Mouse (Mus musculus) forebrain, embryonic 16.5 days (tissue): Measurements from ENCODE around the gene Bcdin3d. TPM values are rescaled to one million over a fixed set of nuclear protein-coding genes. Genes with fewer than 3 reads are reported as not detected.

Experiments
- ATAC-seq: fragments of 200-750 bp; cut with Nextera tagmentation; 2 replicates; pipeline ENCODE4 v1.8.0; 2017; ENCODE audit warnings: mild to moderate bottlenecking, moderate library complexity
- H3K27ac ChIP-seq: fragments of 300-500 bp; sonication (generic); 2 replicates; pipeline ENCODE4 v1.5.1; 2014; ENCODE audit warnings: low read length, control low read depth
- H3K27me3 ChIP-seq: fragments of 300-500 bp; sonication (generic); replicated peaks from 2 replicates; pipeline ENCODE4 v1.6.1; 2014; ENCODE audit warnings: low read length; ENCODE audit not compliant: control insufficient read depth, insufficient read depth
- H3K36me3 ChIP-seq: fragments of 300-500 bp; sonication (generic); 2 replicates; pipeline ENCODE4 v1.6.1; 2014; ENCODE audit not compliant: control insufficient read depth, insufficient read depth
- H3K4me1 ChIP-seq: fragments of 300-500 bp; sonication (generic); replicated peaks from 2 replicates; pipeline ENCODE4 v1.6.1; 2014; ENCODE audit warnings: low read length; ENCODE audit not compliant: control insufficient read depth, insufficient read depth
- H3K4me2 ChIP-seq: fragments of 300-500 bp; sonication (generic); 2 replicates; pipeline ENCODE4 v1.6.1; 2014; ENCODE audit warnings: mild to moderate bottlenecking, low read length, control low read depth
- H3K4me3 ChIP-seq: fragments of 300-500 bp; sonication (generic); replicated peaks from 2 replicates; pipeline ENCODE4 v1.5.1; 2014; ENCODE audit warnings: mild to moderate bottlenecking, low read length, control low read depth
- H3K9ac ChIP-seq: fragments of 300-500 bp; sonication (generic); replicated peaks from 2 replicates; pipeline ENCODE4 v1.6.1; 2014; ENCODE audit warnings: low read depth, low read length, control low read depth
- H3K9me3 ChIP-seq: fragments of 300-500 bp; sonication (generic); 2 replicates; pipeline ENCODE4 v1.6.1; 2016; ENCODE audit warnings: low read length; ENCODE audit not compliant: control insufficient read depth
- WGBS: fragments of 180-500 bp; shearing (Covaris S2); extraction: QIAGEN DNeasy Blood & Tissue Kit; methylation state at CpG from one replicate; pipeline ENCODE4 v1.1.7; 2014; 5-methylcytosine and 5-hydroxymethylcytosine counted together
- polyA plus RNA-seq: library from polyadenylated mRNA; unstranded; fragments of >200 nt; fragmentation: Nextera tagmentation; extraction: Ambion mirVana; gene quantifications from 2 replicates; pipeline ENCODE4 v1.2.1, GENCODE M21; 2015

Bcdin3d gene
- 23.5 and 24.4 TPM in 2 replicates for polyA plus RNA-seq

DNA sequence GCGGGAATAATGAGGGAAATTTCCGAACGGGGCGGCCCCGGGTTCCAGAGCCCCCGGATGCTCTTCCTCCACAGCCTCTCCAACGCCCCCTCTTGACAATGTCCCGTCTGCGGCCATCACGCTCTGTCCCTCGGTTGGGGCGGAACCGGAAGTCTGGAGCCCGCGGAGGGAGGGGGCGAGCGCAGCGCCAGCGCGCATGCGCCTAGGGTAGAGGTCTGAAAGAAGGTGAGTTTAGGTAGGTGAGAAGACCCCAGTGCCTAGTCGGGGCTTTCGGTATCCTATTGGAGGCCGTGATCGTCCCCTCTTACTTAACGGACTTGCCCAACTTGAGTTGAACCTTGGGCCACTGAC lies at the start of gene Bcdin3d:
Gene Bcdin3d (minus strand): TSS at position 155 of the 351 bp plus-strand sequence.
- peak within 1 kb of the TSS; percentile 83 for H3K4me2 ChIP-seq
- no peaks in the 10 kb centered on the region for H3K36me3 ChIP-seq
- H3K4me3 ChIP-seq = peak within 1 kb of the TSS; percentile 96
- H3K27ac ChIP-seq = peak within 1 kb of the TSS; percentile 89
- no peaks in the 10 kb centered on the region; the same call in 1 of the 2 replicates for H3K27me3 ChIP-seq
- H3K4me1 ChIP-seq = peaks cover 10% of the 10 kb centered on the region
- H3K9ac ChIP-seq = peak within 1 kb of the TSS; percentile 94
- WGBS = under 1% methylated on average over 26 of the region's 26 CpGs
- H3K9me3 ChIP-seq = no peaks in the 10 kb centered on the region
- ATAC-seq = peak; percentile 89

DNA sequence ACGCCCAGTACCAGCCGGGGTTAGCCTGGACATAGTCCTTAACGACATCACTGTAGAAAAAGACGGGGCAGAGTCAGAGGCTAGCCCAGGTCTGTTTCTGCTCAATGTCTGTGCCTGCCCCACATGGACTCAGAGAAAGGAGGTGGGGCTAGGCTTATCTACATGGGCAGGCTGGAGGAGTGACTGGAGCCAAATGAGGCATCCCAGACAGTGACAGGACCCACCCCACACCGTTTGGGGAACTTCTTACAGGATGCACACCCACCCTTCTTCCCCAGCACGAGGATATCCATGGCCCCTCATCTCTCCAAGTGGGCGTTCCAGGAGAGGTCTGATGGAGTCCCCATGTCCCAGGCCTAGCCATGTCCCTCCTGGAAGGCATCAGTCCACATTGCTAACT lies 45.8 kb upstream of the Bcdin3d start:
- no peak overlapping the region for H3K27ac ChIP-seq
- no peak overlapping the region for H3K4me3 ChIP-seq
- H3K9me3 ChIP-seq = no peaks in the 10 kb centered on the region
- no peak overlapping the region for H3K9ac ChIP-seq
- H3K4me2 ChIP-seq = no peak overlapping the region
- no peaks in the 10 kb centered on the region for H3K4me1 ChIP-seq
- no peaks in the 10 kb centered on the region for H3K36me3 ChIP-seq
- H3K27me3 ChIP-seq = no peaks in the 10 kb centered on the region
- 84% methylated on average over 7 of the region's 7 CpGs for WGBS
- no peak for ATAC-seq

DNA sequence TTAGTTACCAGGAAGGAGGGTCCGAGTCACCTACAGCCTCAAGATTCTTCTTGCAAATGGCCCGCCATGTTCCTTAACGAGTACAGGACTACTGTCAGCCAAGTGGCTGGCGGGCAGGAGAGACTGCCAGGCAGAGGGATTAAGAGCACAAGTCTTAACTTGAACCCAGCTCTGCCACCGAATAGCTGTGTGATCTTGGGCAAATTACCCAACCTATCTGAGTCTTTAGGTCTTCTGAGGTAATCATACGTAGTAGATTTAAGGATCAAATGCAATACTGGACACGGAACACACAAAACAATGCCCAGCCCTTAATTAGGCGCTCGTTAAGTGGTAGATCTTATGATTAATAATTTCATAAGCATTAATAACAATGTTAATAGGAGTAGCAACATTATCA lies 45.1 kb upstream of the Bcdin3d start:
- Histone ChIP-seq H3K9ac (no peak overlapping the region), H3K4me1 (no peaks in the 10 kb centered on the region), H3K9me3 (no peaks in the 10 kb centered on the region), H3K4me3 (no peak overlapping the region), H3K27ac (no peak overlapping the region), H3K27me3 (no peaks in the 10 kb centered on the region), H3K4me2 (no peak overlapping the region), H3K36me3 (no peaks in the 10 kb centered on the region)
- ATAC-seq = no peak
- 77% methylated on average over 9 of the region's 9 CpGs for WGBS

DNA sequence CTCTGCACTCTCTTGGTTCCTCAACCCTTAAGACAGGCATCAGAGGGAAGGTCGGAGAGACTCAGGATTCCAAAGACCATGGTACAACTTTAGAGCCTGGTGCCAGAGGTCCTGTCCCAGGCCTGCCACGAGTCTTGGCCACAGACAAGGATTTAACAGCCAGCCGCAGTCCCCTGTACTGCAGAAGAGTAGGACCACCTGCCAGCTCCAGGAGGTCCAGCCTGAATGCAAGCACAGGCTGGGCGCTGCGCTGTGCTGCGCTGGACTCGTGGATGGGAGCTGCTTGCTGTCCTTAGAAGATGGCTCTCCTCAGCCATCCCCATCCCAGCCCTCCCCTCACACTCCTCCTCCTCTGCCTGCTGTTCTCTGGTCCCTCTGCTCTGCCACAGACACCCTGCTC lies 43.2 kb upstream of the Bcdin3d start:
- Histone ChIP-seq H3K27me3 (no peaks in the 10 kb centered on the region), H3K27ac (no peak overlapping the region), H3K4me2 (no peak overlapping the region), H3K36me3 (no peaks in the 10 kb centered on the region), H3K9ac (no peak overlapping the region), H3K9me3 (no peaks in the 10 kb centered on the region), H3K4me1 (no peaks in the 10 kb centered on the region), H3K4me3 (no peak overlapping the region)
- no peak for ATAC-seq
- WGBS = 57% methylated on average over 7 of the region's 7 CpGs

DNA sequence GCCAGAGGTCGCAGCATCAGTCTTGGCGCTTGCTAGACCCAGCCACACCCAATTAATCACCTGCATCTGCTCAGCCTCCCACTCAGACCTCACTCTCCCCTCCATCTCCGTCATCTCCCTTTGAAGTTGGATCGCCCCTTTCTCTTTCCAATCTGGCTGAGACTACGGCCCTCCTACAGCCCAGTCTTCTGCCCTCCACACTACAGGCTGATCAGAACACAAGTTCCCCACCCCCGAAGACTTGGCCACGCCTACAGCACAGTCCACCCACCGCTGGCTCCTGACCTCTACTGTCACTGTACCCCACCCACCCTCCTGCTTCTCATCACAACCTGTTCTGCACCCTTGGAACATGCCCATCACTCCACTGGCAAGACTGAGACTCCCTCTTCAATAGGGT lies 42.2 kb upstream of the Bcdin3d start:
- no peaks in the 10 kb centered on the region for H3K27me3 ChIP-seq
- no peak overlapping the region for H3K27ac ChIP-seq
- no peaks in the 10 kb centered on the region for H3K36me3 ChIP-seq
- no peaks in the 10 kb centered on the region for H3K9me3 ChIP-seq
- no peaks in the 10 kb centered on the region for H3K4me1 ChIP-seq
- no peak overlapping the region for H3K9ac ChIP-seq
- no peak for ATAC-seq
- 65% methylated on average over 8 of the region's 8 CpGs for WGBS
- no peak overlapping the region for H3K4me3 ChIP-seq
- H3K4me2 ChIP-seq = no peak overlapping the region

DNA sequence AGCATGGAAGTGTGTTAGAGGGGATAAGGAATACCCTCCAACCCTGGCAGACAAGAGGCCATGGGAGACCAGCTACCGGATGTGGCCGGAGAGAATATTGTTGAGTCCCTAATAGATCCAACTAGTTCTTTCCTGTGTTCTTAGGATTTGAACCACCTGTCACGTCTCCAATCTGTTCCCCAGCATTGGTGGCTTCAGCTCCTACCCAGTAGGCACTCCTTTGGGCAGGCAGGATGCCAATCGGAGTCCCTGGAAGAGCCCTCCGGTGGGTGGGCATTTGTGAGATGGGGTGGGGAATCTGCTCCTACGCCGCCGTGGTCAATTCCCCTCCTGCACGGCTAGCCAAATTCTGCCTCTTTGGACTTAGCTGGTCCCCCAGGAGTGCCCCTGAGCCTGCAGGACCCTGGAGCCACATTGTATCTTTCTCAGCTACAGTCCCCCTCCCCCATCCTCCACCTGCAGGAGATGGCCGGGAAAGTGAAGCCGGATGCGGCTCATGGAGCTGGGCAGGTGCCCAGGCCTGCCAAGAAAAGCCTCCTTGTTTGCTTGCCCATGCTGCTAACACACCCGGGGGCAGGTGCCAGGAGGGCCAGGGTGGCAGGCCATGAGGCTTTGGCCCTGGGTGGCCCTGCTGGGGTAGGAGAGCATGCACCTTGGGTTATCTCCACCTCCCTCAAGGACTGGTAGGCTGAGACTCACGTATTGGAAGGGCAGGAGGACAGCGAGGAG lies 37.4 kb upstream of the Bcdin3d start:
- no peak overlapping the region for H3K9ac ChIP-seq
- no peak overlapping the region for H3K4me2 ChIP-seq
- H3K27ac ChIP-seq = no peak overlapping the region
- 73% methylated on average over 15 of the region's 15 CpGs for WGBS
- no peak overlapping the region for H3K4me3 ChIP-seq
- H3K4me1 ChIP-seq = no peaks in the 10 kb centered on the region
- H3K36me3 ChIP-seq = no peaks in the 10 kb centered on the region
- no peak for ATAC-seq
- no peaks in the 10 kb centered on the region for H3K27me3 ChIP-seq
- no peaks in the 10 kb centered on the region for H3K9me3 ChIP-seq

DNA sequence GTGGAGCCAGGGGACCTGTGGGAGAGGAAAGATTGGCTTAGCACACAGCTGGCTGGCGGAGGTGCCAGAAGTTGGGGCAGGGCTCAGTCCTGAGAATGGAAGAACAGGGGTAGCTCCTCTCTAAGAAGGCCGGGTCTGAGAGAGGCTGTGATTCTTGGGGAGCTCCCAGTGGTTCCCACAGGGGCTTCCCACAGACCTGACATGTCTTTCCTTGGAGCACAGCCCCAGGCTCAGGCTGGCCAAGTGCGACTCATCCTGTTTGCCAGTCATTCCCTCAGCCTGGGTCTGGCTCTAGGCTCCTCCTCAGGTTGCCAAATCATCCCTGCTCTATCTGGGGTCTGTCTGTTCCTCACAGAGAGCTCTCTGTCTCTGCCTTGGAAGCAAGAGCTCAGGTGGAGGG lies 36.1 kb upstream of the Bcdin3d start:
- no peak for ATAC-seq

DNA sequence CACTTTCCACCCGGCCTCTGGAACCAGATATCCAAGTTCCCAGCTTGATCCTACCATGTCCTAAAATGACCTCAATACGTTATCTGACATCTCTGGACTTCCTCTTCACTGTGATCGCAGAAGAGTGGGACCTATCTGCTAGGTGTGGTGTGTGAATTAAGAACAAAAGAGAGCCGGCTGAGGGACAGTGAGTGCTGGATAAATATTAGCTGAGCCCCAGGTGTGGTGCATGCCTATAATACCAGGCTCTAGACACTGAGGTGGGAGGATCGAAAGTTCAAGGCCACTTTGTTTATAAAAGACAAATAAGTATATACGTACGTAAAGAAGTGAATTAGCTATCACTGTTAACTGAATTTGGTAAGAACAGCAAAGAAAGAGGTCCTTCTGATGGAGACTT lies 35.3 kb upstream of the Bcdin3d start:
- Histone ChIP-seq H3K4me1 (no peaks in the 10 kb centered on the region), H3K4me2 (no peak overlapping the region), H3K9ac (no peak overlapping the region), H3K27me3 (no peaks in the 10 kb centered on the region), H3K36me3 (no peaks in the 10 kb centered on the region), H3K27ac (no peak overlapping the region), H3K9me3 (no peaks in the 10 kb centered on the region), H3K4me3 (no peak overlapping the region)
- ATAC-seq = no peak
- WGBS = 87% methylated on average over 7 of the region's 7 CpGs

More for the DNA sequence above, 36.1 kb upstream of the Bcdin3d start:
- WGBS = 89% methylated on average over 3 of the region's 3 CpGs
- Histone ChIP-seq H3K9me3 (no peaks in the 10 kb centered on the region), H3K27ac (no peak overlapping the region), H3K4me3 (no peak overlapping the region), H3K36me3 (no peaks in the 10 kb centered on the region), H3K9ac (no peak overlapping the region), H3K27me3 (no peaks in the 10 kb centered on the region), H3K4me2 (no peak overlapping the region), H3K4me1 (no peaks in the 10 kb centered on the region)

DNA sequence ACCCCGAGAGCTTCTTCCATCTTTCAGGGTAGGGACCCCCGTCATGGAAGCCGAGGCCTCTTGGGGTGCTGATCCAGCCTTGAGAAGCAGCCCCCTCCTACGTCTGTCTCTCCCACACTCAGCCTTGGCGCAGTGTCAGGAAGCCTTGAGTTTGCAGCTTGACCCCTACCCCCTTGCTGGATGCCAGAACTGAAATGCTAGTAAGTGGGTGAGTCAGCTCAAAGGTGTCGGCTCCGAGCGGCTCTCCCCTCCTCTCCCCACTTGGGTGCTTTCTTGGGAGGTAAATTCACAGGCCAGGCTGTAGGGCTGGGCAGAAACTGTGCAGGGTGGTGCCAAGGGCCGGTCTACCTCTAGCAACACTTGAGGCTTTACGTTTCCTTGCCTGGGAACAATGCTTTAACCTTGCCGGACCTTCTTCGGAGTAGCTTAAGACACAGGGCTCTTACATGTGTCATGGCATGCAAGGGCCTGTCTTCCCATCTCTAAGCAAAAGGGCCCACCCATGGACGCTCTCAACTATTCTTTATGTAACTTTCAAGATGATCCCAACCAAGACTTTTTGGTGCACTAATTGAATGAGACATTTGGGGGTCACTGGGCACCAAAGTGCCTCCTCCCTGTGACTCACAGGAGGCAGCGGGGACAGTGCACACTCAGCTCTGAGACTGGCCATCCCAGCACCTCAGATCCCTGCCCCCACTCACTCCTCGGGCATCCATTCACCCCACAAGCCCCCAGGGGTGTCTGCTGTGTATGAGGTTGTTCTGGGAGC lies 31.0 kb upstream of the Bcdin3d start:
- no peak overlapping the region for H3K27ac ChIP-seq
- ATAC-seq = no peak
- H3K9me3 ChIP-seq = no peaks in the 10 kb centered on the region
- no peaks in the 10 kb centered on the region for H3K36me3 ChIP-seq
- H3K4me2 ChIP-seq = no peak overlapping the region
- WGBS = 82% methylated on average over 15 of the region's 15 CpGs
- H3K27me3 ChIP-seq = no peaks in the 10 kb centered on the region
- H3K9ac ChIP-seq = no peak overlapping the region
- H3K4me3 ChIP-seq = no peak overlapping the region
- peaks cover 14% of the 10 kb centered on the region for H3K4me1 ChIP-seq
